Mouse (Mus musculus): Measurements from ENCODE around the gene B4gat1.

Gene B4gat1

DNA sequence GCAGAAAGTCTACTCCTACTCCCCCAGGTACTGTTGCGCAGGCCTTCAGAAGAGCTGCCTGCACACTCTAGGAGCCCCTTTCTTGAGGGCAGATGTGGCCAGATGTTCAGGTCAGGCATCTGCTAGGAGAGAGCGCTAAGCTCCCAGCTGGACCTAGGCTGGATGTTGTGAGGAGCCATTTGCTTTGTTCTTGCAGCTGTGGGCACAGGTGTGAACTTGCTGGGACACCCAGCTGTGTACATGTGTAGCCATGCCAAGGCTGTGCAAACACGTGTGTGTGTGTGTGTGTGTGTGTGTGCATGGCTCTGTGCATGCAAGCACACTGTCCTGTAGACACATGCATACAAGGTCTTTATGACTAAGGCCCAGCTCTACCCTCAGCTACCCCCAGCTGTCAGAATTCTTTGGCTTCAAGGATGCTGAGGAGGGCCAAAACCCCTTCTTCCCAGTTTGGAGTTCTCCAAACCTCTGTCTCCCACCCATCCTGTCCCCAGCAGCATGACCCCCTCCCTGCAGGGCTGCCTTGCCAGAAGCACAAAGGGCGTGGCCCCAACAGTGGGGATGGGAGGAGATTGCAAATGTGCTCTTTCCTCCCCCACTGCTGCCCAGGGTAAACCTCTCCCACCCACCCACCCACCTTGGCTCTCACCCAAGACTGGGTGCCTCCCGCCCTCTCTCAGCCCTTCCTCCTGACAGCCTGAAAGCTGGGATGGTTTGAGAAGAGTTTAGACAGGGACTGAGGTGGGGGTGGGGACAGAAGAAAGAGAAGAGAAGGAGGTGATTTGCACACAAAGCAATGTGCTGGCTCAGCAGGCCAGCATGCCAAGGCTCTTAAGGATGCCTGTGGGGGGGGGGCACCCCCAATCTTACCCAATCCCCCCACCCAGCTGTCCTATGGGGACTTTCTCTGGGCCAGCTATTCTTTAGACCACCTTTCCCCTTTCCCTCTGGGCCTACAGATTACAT, 22.0 kb downstream of the B4gat1 start:
- DNase-seq: no peak

DNA sequence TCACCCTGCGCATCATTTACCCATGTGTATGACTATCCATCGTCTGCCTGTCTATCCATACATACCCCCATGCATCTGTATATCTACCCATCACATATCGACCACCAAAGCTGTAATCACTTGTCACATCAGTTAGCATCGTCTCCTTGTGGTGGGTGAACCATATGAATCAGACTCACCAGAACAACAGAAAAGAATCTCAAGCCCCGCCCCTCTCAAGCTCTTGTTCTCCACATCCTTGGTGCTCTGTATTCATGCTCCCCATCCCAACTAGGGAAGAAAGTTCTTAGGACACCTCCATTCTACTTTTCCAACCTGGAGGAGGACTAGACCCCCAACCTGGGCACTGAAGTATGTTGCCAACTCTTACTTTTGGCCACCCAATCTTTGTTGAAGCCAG, 23.4 kb downstream of the B4gat1 start:
- DNase-seq: no peak

- no peak for DNase-seq
Observed at GRCm38 (mm10) chr19:5062446-5062845, 23.8 kb downstream of the B4gat1 start.

DNA sequence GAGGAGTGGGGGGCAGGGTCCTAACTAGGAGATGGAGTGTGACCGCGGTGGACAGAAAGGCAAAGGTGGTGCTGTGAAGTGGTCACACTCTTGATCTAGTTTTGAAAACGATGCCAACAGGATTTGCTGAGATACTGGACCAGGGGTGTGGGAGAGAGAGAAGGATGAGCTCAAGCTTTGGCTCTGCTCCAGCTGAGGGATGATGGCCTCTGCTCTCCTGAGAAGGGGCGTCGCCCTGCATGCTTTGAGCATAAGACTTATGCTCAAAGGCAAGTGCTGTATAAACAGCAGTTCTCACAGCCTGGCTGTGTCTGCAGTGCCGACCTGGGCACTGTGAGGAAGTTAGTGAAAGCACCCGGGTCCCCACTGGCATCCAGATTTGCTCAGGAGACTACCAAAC, 26.5 kb downstream of the B4gat1 start:
- no peak for DNase-seq

- DNase-seq: no peak
Observed at GRCm38 (mm10) chr19:5067040-5067799, 28.6 kb downstream of the B4gat1 start.

DNA sequence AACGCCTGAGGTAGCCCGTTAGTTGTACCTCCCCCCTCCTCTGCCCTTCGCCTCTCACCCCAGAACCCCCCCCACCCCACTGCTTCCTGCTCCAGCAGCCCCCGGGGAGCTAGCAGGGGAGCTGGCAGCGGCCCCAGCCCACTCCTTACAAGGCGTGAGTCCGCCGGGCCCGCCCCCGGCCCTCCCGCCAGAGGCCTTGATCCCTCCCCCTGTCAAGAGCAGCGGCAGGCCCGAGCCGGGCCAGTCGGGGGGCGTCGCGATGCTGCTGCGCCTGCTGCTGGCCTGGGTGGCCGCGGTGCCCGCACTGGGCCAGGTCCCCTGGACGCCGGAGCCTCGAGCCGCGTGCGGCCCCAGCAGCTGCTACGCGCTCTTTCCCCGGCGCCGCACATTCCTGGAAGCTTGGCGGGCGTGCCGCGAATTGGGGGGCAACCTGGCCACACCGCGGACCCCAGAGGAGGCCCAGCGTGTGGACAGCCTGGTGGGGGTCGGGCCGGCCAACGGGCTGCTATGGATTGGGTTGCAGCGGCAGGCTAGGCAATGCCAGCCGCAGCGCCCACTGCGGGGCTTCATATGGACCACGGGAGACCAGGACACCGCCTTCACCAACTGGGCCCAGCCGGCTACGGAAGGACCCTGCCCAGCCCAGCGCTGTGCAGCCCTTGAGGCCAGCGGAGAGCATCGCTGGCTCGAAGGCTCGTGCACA, 29.4 kb downstream of the B4gat1 start, which contains the start of gene Cd248:
TSS of gene Cd248 (plus strand) at position 212 of the 703 bp plus-strand sequence.
- DNase-seq: no peak

- no peak for DNase-seq
Observed at GRCm38 (mm10) chr19:5068570-5069234, 30.1 kb downstream of the B4gat1 start.

- no peak for DNase-seq
Observed at GRCm38 (mm10) chr19:5069486-5069885, 30.9 kb downstream of the B4gat1 start.

- DNase-seq: no peak
Observed at GRCm38 (mm10) chr19:5069978-5070377, 31.4 kb downstream of the B4gat1 start.

DNA sequence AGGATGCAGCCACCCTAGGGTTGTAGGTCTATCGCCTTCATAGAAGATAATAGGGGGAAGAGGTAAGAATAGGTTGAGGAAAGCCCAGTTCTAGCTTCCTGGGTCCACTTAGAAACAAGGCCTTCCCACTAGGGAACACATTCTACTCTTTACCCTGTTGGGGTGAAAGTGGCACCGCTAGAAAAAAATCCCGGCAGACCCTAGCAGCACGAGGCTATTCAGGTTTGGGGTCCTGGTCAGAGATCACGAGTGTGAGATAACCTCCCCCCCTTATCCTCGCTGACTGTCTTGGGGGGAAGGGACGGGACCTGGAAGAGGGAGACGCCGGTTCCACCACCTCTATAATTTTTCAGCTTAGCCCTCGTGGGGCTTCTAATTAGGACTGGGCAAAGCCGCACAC, 32.5 kb downstream of the B4gat1 start:
- DNase-seq: no peak

DNA sequence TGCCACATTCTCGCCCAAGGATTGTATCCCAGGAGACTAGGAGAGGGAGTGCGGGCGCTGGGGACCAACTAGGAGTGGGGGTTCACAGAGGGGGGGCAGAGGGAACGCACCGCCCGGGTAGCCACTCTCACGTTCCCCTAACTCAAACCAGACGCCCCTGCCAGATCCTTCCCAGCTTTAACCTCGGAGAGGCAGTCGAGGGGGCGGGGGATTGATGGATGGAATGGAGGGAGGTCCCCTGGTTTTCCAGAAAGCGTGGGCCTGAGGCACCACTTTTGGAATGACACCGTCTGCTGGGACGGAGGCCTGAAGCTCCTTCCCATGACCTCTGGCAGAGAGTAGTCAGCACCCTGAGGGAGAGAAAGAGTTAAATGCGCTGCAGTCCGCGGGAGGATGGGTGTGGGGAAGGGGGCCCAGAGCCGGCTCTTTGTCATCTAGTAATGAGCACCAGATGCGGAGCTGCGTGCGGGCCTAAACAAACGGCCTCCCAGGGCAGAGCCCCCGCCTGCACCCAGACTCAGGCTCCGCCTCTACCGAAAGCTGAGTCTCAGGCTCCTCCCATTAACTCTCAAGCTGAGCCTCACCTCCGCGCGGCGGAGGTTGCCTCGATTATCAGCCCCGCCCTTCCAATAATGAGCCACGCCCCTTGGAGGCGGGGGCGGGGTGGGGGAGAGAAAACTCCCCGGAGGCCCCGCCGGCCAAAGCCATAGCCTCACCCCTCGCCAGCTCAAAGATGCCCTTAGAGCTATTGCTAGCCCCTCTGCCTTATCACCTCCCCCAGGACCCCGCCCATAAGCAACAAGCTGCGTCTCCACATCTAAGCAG, 33.1 kb downstream of the B4gat1 start:
- DNase-seq: no peak

DNA sequence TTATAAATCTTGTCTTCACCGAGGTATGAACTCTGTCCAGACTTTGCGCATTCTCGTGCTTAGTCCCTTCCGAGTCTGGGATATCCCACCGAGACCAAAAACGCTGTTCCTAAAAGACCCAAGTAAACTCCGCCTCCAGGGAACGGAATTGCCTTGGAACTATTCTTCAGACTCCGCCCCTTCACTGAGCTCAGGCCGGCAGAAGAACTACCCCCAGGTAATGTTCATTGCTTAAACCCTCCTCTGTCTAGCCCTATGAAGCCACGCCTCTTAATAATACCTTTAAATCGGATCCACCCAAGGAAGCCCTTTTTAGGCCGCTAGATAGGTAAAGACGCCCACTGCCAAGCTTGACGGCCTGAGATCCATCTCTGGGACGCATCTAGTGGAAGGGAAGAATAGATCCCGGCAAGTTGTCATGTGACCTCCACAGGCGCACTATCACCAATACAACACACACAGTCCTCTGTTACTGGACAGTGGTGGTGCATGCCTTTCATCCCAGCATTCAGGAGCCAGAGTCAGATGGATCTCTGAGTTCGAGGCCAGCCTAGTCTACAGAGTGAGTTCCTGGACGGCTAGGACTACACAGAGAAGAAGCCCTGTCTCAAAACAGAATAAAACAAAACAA, 33.9 kb downstream of the B4gat1 start:
- no peak for DNase-seq

DNA sequence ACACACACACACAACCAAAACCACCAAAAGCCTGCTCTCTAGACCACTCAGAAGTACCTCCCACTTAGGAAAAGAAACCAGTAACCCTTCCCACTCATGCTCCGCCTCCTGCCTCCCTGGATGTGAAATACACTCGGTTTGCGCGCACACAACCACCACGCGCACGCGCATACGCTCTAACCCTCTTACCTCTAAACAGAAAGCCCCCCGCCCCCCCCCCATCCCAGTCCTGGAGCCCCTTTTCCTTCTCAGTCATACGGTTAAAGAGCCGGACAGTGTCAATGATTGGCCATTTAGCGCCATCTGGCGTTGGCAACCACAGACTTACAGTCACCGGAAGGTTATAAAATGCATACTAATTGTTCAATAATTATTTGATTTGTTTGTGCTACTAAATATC, 34.4 kb downstream of the B4gat1 start:
- DNase-seq: no peak

DNA sequence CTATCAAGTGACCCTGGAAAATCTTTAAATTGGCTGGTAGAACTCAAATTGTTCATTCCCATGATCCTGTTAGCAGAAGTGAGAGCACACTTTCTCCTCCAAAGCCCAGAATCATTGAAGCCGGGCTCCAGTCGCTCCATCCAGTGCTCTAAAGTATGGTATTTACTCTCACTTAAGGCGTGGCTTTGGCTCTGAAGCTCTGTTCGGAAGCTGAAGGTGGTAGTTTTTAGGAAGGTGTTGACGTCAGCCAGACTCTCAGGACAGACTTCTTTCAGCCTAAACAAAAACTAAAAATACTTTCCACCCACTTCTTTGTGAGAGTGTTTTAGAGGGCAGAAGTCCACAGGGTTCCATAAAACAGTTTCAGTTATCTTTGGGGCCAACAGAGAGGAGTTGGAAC, 34.9 kb downstream of the B4gat1 start:
- no peak for DNase-seq

- DNase-seq: no peak
Observed at GRCm38 (mm10) chr19:5079279-5079678, 40.7 kb downstream of the B4gat1 start.

GRCm38 (mm10) chr19:5082005-5082404, 43.4 kb downstream of the B4gat1 start:
- DNase-seq: no peak

GRCm38 (mm10) chr19:5082596-5082995, 44.0 kb downstream of the B4gat1 start:
- DNase-seq: no peak

- DNase-seq: no peak
Observed at GRCm38 (mm10) chr19:5083961-5084833, 45.6 kb downstream of the B4gat1 start.

DNA sequence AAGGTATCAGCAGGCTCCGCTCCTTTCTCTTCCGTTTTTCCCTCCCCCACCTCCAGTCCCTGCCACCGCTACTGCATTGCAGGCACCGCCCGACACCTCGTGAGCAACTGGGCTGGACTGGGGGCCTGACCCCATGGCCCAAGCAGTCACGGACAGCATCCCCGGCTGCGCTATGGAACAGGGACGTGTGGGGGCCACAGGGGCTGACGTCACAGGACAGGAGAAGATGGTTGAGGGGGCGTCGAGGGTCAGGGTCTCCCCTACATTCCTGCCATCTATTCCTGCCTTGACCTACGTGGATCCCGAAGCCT, 46.2 kb downstream of the B4gat1 start:
- no peak for DNase-seq

GRCm38 (mm10) chr19:5085145-5085863, 46.7 kb downstream of the B4gat1 start, which contains the start of gene Tmem151a:
Gene Tmem151a (minus strand): TSS chr19:5085531.
- DNase-seq: peak; percentile 69

Data from right cerebral cortex, postnatal 25 days (tissue).